Mouse (Mus musculus) megakaryocyte, embryonic 14.5 days (primary cell): ENCODE measurements at regions not wholly inside any gene's neighbourhood (a gene's known extent, or its start where the extent isn't known, plus 50 kb on each side); places are given as distances from the start of the nearest gene placed in this dataset.

Experiments used
- H3K27me3 ChIP-seq: replicated peaks from 2 replicates; pipeline ENCODE3; 2012; ENCODE audit warnings: inconsistent platforms
- H3K36me3 ChIP-seq: replicated peaks from 2 replicates; pipeline ENCODE3; 2012; ENCODE audit warnings: low read length, inconsistent platforms, mixed read lengths
- H3K4me1 ChIP-seq: 2 replicates; pipeline ENCODE4 v1.6.1; 2012; ENCODE audit warnings: inconsistent platforms
- H3K4me3 ChIP-seq: replicated peaks from 2 replicates; pipeline ENCODE3; 2012; ENCODE audit warnings: moderate library complexity, mild to moderate bottlenecking, inconsistent platforms
- H3K9me3 ChIP-seq: 2 replicates; pipeline ENCODE4 v1.6.1; 2012; ENCODE audit warnings: inconsistent platforms
- FLI1 ChIP-seq: IDR thresholded peaks from 2 replicates; pipeline ENCODE4 v1.6.1; 2012; ENCODE audit warnings: low read length, inconsistent platforms, mixed read lengths
- GATA1 ChIP-seq: IDR thresholded peaks from 3 replicates; pipeline ENCODE4 v1.6.1; 2012; ENCODE audit warnings: mixed read lengths, low read length, inconsistent platforms, borderline replicate concordance

DNA sequence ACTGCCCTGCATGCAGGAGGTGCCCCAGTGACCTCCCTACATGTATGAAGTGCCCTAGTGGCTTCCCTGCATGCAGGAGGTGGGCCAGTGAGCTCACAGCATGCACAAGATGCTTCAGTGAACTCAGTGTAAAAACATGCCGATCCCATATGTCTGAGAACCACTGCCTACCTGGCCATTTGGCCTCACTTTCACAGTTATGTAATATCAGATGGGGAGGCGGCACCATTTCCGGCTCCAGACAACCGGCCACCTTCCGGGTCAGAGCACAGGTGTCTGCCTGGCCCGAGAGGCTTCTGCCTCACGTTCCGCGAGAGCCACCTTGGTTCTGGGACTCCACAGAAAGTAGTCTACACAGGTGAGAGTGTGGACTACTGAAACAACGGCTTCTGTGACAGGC is 156.2 kb upstream of the Stac start:
- no peak for TF ChIP-seq FLI1
- TF ChIP-seq GATA1 = no peak
- Histone ChIP-seq H3K27me3 (no peaks in the 10 kb centered on the region), H3K36me3 (no peaks in the 10 kb centered on the region), H3K9me3 (peaks cover 8% of the 10 kb centered on the region), H3K4me3 (no peak overlapping the region), H3K4me1 (no peaks in the 10 kb centered on the region)

DNA sequence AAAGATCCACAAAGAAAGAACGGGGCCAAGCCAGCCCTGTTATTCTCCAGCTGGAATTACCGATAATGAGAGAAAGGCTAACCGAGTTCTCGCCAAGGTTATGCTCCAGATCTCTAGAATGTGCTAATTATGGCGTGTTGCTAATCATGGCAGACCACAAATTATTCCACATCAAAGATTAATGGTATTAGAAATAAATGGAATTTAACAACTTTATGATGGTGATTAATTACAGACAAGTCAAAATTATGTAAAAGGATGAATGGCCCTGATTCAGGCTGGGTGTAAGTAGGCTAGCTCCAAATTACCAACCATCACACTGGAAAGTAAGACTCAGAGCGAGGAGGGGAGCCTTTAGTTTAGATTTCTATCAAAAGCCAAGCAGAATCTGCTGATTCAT is 151.0 kb upstream of the Stac start:
- no peaks in the 10 kb centered on the region for H3K4me1 ChIP-seq
- no peak overlapping the region for H3K4me3 ChIP-seq
- no peak for TF ChIP-seq GATA1
- TF ChIP-seq FLI1 = no peak
- H3K27me3 ChIP-seq = no peaks in the 10 kb centered on the region
- H3K36me3 ChIP-seq = no peaks in the 10 kb centered on the region
- peaks cover 20% of the 10 kb centered on the region for H3K9me3 ChIP-seq

DNA sequence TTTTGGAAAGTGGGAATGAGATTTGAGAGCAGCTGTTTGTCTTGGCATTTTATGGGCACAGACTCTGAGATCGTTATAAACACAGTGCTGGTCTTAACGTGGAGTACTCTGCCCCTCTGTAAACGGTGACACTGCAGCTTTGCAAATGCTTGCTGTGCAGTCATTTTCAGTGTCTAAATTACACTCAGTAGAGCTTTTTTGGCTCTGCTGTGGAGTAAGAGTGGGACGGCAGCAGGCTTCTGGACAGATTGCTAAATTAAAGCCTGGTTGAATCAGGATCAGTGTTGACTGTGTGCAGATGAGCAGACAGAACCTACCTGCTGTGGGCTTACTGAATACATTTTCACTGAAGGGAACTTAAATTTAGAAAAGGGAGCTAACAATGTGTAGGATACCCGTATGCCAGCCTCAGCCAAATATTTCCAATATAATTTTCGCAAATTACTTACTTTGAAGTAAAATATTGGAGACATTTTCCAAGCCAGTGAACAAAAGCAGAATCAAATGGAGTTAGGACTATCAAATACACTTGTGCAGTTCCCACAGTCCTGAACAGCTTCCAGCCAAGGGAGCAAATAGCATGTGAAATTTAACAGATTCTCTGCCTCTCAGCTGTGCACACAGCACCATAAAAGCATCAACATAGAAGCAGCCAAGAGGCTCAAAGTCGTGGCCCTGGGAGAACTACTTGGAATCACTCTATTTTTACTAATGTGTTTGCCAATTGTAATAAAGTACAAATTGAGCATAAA is 148.1 kb upstream of the Stac start:
- H3K9me3 ChIP-seq = peaks cover 26% of the 10 kb centered on the region
- no peak for TF ChIP-seq GATA1
- no peak for TF ChIP-seq FLI1
- H3K36me3 ChIP-seq = no peaks in the 10 kb centered on the region
- H3K4me3 ChIP-seq = no peak overlapping the region
- no peaks in the 10 kb centered on the region for H3K4me1 ChIP-seq
- no peaks in the 10 kb centered on the region for H3K27me3 ChIP-seq

DNA sequence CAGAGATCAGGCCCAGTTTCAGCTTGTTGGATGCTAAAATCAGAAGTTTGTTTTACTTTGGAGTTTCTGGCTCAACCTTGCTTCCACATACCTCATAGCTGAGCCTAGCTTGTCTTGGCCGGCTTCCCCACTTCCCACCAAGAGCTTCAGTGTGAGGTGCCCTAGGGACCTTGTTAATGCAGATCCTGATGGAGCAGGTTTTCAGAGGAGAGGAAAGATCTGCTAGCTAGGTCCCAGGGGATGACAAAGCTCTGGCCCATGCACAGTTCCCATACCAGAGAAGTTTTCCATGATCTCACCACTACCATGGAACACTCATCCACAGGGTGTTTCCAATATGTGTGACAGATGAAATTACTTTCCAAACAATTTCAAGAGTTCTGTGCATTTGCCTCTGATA is 131.9 kb upstream of the Stac start:
- Histone ChIP-seq H3K4me3 (no peak overlapping the region), H3K36me3 (no peaks in the 10 kb centered on the region), H3K4me1 (no peaks in the 10 kb centered on the region), H3K27me3 (no peaks in the 10 kb centered on the region), H3K9me3 (peaks cover 17% of the 10 kb centered on the region; the same call in 1 of the 2 replicates)
- TF ChIP-seq FLI1 (no peak), GATA1 (no peak)

DNA sequence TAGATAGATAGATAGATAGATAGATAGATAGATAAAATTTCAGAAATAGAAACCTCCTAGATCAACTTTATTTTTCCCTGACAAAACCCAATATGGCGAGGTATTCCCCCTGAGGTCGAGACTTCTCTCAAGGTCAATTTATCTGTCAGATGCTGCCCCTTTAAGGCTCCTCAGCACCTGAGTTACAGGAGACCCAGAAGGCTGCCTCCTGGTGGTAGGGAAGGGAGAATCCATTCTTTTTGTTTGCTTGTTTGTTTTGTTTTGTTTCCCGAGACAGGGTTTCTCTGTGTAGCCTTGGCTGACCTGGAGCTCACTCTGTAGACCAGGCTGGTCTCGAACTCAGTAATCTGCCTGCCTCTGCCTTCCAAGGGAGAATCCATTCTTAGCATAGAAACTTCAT is 127.3 kb upstream of the Stac start:
- Histone ChIP-seq H3K9me3 (peaks cover 12% of the 10 kb centered on the region; the same call in 1 of the 2 replicates), H3K4me1 (no peaks in the 10 kb centered on the region)

DNA sequence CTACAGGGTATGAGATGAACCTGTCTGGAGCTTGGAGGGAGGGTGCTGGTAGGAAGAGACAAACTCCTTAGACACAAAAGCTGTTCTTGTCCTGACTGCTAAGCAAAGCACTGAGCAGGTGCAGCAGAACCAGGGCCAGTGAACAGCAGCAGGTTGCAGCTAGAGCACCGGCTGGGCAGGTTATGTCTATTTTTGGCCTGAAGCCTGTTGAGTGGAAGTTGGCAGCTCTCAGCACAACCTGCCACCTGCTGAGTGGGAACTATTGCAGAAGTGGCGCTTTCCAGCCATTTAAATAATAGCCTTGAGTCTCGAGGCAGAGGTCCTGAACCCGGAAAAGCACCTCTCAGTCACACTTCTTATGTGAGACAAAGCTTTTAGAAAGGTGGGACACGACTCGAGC is 114.8 kb upstream of the Stac start:
- Histone ChIP-seq H3K9me3 (peaks cover 15% of the 10 kb centered on the region; the same call in 1 of the 2 replicates), H3K4me3 (no peak overlapping the region), H3K4me1 (no peaks in the 10 kb centered on the region), H3K36me3 (no peaks in the 10 kb centered on the region), H3K27me3 (no peaks in the 10 kb centered on the region)
- TF ChIP-seq FLI1 = no peak
- TF ChIP-seq GATA1 = no peak

More for the DNA sequence above, 127.3 kb upstream of the Stac start:
- Histone ChIP-seq H3K4me3 (no peak overlapping the region), H3K27me3 (no peaks in the 10 kb centered on the region), H3K36me3 (no peaks in the 10 kb centered on the region)
- no peak for TF ChIP-seq GATA1
- no peak for TF ChIP-seq FLI1

DNA sequence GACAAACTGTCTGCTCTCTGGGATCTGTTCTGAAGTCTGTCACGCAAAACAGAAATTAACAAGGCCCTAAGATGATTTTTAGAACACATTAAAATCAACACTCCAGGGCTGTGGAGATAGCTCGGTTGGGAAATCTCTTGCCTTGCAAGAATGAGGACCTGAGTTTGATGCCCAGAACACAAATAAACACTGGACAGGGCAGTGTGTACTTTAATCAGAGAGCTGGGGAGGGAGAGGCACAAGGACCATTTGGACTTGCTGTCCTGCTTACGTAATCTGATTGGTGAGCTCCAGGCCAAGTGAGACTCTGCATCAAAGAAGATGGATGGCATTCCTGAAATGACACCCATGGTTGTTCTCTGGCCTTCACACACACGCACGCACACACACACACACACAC is 111.2 kb upstream of the Stac start:
- Histone ChIP-seq H3K4me1 (no peaks in the 10 kb centered on the region), H3K27me3 (no peaks in the 10 kb centered on the region), H3K4me3 (no peak overlapping the region), H3K9me3 (peaks cover 29% of the 10 kb centered on the region), H3K36me3 (no peaks in the 10 kb centered on the region)
- TF ChIP-seq GATA1 = no peak
- TF ChIP-seq FLI1 = no peak

DNA sequence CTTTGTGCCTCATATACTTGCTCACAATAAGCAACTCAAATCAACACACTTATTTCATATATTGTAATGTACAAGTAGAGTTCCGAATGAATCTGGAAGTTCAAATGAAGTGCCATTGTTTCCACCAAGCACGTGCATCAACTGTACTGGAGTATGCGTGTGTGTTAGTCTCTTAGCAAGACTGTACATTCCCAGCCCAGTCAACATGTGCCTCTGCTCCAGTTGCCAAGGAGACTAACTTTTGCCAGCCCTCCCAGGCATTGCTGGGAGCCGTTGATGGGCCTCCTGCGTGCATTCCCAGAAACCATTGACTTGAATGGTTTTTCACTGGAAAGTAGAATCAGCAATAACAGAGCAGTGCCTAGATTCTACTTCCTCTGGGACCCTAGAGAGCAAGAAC is 110.7 kb upstream of the Stac start:
- no peak for TF ChIP-seq GATA1
- no peak for TF ChIP-seq FLI1

DNA sequence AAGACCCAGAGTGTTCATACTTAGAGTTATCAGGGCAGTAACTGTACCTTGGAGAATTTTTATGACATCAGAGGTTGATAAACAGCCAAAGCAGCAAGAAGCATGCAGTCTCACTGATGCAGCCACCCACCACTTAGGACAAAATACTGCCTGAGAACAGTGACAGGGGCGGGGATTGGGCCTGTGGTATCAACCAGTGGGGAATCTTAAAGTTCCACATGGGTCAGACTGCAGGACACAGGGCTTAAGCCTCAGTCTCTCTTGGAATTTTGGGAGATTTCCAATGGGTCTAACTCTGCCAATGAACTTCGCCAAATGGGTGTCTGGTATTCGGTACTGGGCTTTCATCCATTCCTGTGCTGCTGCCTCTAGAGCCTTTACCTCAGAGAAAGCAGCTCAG is 88.8 kb upstream of the Stac start:
- Histone ChIP-seq H3K36me3 (no peaks in the 10 kb centered on the region), H3K27me3 (no peaks in the 10 kb centered on the region), H3K4me3 (no peak overlapping the region), H3K9me3 (0 out of 2 replicates have a peak, but pooled peaks cover 8% of the 10 kb centered on the region), H3K4me1 (no peaks in the 10 kb centered on the region)
- TF ChIP-seq GATA1 (no peak), FLI1 (no peak)

More for the DNA sequence above, 110.7 kb upstream of the Stac start:
- H3K9me3 ChIP-seq = peaks cover 29% of the 10 kb centered on the region
- no peak overlapping the region for H3K4me3 ChIP-seq
- no peaks in the 10 kb centered on the region for H3K27me3 ChIP-seq
- no peaks in the 10 kb centered on the region for H3K4me1 ChIP-seq
- no peaks in the 10 kb centered on the region for H3K36me3 ChIP-seq

DNA sequence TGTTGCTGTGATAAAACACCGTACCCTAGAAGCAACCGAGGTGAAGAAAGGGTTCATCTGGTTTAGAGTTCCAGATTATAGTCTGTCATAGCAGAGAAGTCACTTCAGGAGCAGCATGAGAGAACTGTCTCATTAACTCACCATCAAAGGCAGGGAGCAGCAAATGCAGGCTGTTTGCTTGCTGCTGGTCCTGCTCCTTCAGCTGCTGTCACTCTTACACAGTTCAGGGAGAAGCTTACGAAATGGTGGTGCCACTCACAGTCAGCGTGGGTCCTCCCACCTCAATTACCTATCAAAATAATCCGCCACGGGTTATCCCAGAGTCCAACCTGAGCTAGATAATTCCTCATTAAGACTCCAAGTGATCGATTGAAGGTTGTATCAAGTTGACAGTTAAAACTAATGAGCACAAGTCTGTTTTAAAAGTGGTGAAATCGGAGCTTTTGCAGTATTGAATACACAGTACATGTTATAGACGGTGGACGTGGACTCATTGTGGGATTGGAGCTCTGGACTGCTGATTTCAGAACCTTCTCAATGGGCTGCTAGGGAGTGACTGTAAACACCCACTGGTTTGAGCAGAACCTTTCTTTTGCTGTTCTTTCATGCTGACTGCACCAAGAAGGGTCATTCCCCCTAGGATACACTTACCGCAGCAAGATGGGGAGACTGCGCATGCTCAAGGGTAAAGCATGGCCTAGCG is 87.4 kb upstream of the Stac start:
- Histone ChIP-seq H3K36me3 (no peaks in the 10 kb centered on the region), H3K4me3 (no peak overlapping the region), H3K27me3 (no peaks in the 10 kb centered on the region), H3K9me3 (peaks cover 17% of the 10 kb centered on the region), H3K4me1 (no peaks in the 10 kb centered on the region)
- TF ChIP-seq GATA1 (no peak), FLI1 (no peak)
